Mouse (Mus musculus) thymus, postnatal 4 days (tissue): ENCODE results near the gene Gng7.
A peak's percentile ranks its signal among the peaks of the same experiment; 100 is the strongest.

Experiments used
- DNase-seq: peaks from one replicate; pipeline ENCODE4 v3.0.0; 2021

Gene Gng7

GRCm38 (mm10) chr10:80917779-80918434, 96.8 kb downstream of the Gng7 start, which contains the start of gene Lmnb2:
TSS of gene Lmnb2 (minus strand) at chr10:80918245.
- DNase-seq: peak; percentile 82

- peak; percentile 57 for DNase-seq
Measured at GRCm38 (mm10) chr10:80917336-80917778, 97.4 kb downstream of the Gng7 start.

- DNase-seq: no peak
Measured at GRCm38 (mm10) chr10:80915736-80916135, 99.0 kb downstream of the Gng7 start.

GRCm38 (mm10) chr10:80915260-80915659, 99.5 kb downstream of the Gng7 start:
- DNase-seq: no peak

GRCm38 (mm10) chr10:80914253-80914656, 100.5 kb downstream of the Gng7 start:
- peak; percentile 64 for DNase-seq

- no peak for DNase-seq
Measured at GRCm38 (mm10) chr10:80913364-80914011, 101.3 kb downstream of the Gng7 start.

GRCm38 (mm10) chr10:80911891-80912290, 102.9 kb downstream of the Gng7 start:
- no peak for DNase-seq

- DNase-seq: no peak
Measured at GRCm38 (mm10) chr10:80911354-80911753, 103.4 kb downstream of the Gng7 start.

- DNase-seq: no peak
Measured at GRCm38 (mm10) chr10:80909375-80910162, 105.2 kb downstream of the Gng7 start.

GRCm38 (mm10) chr10:80904709-80905108, 110.0 kb downstream of the Gng7 start:
- no peak for DNase-seq

GRCm38 (mm10) chr10:80904004-80904693, 110.6 kb downstream of the Gng7 start:
- no peak for DNase-seq

- DNase-seq: no peak
Measured at GRCm38 (mm10) chr10:80903282-80903681, 111.5 kb downstream of the Gng7 start.

- DNase-seq: no peak
Measured at GRCm38 (mm10) chr10:80902273-80902940, 112.3 kb downstream of the Gng7 start.

GRCm38 (mm10) chr10:80901409-80902272, 113.1 kb downstream of the Gng7 start:
- DNase-seq: no peak

GRCm38 (mm10) chr10:80900318-80901247, 114.2 kb downstream of the Gng7 start, which contains the start of gene Timm13:
TSS of gene Timm13 (minus strand) at chr10:80900969.
- DNase-seq: peak; percentile 95

GRCm38 (mm10) chr10:80899591-80900317, 115.0 kb downstream of the Gng7 start:
- DNase-seq: no peak

GRCm38 (mm10) chr10:80899074-80899473, 115.7 kb downstream of the Gng7 start:
- DNase-seq: no peak
